Mouse (Mus musculus) liver, postnatal 0 days (tissue): ENCODE measurements around the gene Gm11985.

Experiments used
- CTCF ChIP-seq: sonication (generic); IDR thresholded peaks from 2 replicates; pipeline ENCODE4 v1.5.1; 2016; ENCODE audit warnings: antibody characterized with exemption, low read depth
- EP300 ChIP-seq: IDR thresholded peaks from 2 replicates; pipeline ENCODE4 v1.6.1; 2016; ENCODE audit warnings: antibody characterized with exemption, low read depth, mild to moderate bottlenecking

DNA sequence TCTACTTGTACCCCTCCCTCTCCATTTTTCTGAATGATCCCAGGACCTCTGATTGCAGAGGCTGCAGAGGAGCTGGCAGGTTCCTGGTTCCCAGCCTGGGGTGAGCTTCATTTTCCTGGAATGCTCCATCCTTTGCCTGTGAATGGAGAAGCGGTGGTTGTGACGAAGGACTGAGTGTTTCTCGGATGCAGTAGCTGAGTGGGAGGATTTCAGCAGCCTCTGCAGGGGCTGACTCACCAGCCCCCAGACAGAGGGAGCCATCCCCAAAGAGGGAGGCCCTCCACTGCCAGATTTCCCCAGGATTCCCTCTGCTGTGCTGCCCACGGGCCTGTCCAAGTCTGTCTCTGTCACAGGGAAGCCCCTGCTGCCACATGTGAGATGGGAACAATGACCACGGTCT is 54.0 kb downstream of the Gm11985 start:
- TF ChIP-seq CTCF = no peak
- no peak for TF ChIP-seq EP300
